19 mouse cellular contexts compared by ENCODE assay signal in genomic region chr1:132928907-132929250, GRCm38 (mm10). TPM values are rescaled to one million over a fixed set of nuclear protein-coding genes. Genes with fewer than 3 reads are reported as not detected.
A peak's percentile ranks its signal among the peaks of the same experiment; 100 is the strongest.
DNase-seq lines count a peak whose midpoint lies in the region; ATAC-seq and TF ChIP-seq lines count a peak whose summit lies in the region.
"Had no signal": no experiment of that assay in that cellular context is flagged by ENCODE, and none has a peak within 500 bp of the region (broad histone marks: within the 10 kb centered on the region; RNA-seq: fewer than 3 reads in every experiment).

No protein-coding gene starts in this region.

- 67% methylated on average over 3 of the region's 3 CpGs for WGBS in forebrain, embryonic 12.5 days
- WGBS in forebrain, postnatal 0 days: 60% methylated on average over 3 of the region's 3 CpGs
- WGBS in hindbrain, embryonic 11.5 days: 64% methylated on average over 3 of the region's 3 CpGs
- 66% methylated on average over 3 of the region's 3 CpGs for WGBS in midbrain, embryonic 14.5 days

- no peaks in the 10 kb centered on the region for H3K27me3 ChIP-seq in forebrain, embryonic 12.5 days
- H3K27me3 ChIP-seq in forebrain, postnatal 0 days (ENCODE audit: insufficient read depth, low read length): no peaks in the 10 kb centered on the region
- H3K27me3 ChIP-seq in E14TG2a.4 (ENCODE audit: insufficient read depth, low read length): peaks cover 54% of the 10 kb centered on the region
- no peaks in the 10 kb centered on the region for H3K27me3 ChIP-seq in hindbrain, embryonic 11.5 days (ENCODE audit: control insufficient read depth, insufficient read depth, low read length)
- H3K27me3 ChIP-seq in midbrain, embryonic 14.5 days (ENCODE audit: control insufficient read depth, insufficient read depth, low read length): no peaks in the 10 kb centered on the region
- H3K27me3 ChIP-seq: heart, embryonic 12.5 days; limb, embryonic 15.5 days had no signal

- DNase-seq in forebrain, postnatal 0 days: no peak
- no peak for DNase-seq in hindbrain, embryonic 11.5 days (ENCODE audit: low spot score)
- DNase-seq in midbrain, embryonic 14.5 days: no peak
- no peak for DNase-seq in right cerebral cortex, postnatal 4 days
- no peak for DNase-seq in lung, adult 18-20 months
- DNase-seq: cerebellum, postnatal 25 days; gastrocnemius, postnatal 10 days; kidney, adult 9 months; liver, postnatal 0 days; thymus, adult 18-20 months had no signal

- no peak for TF ChIP-seq CTCF in forebrain, postnatal 0 days (IDR thresholded peaks at IDR 0.05; ENCODE audit: low read depth)
- no peak for TF ChIP-seq CTCF in E14TG2a.4 (conservative IDR thresholded peaks at IDR 0.05; ENCODE audit: low read length)

- no peak for ATAC-seq in forebrain, embryonic 12.5 days (ENCODE audit: low FRiP score)
- ATAC-seq in forebrain, postnatal 0 days: no peak
- ATAC-seq in hindbrain, embryonic 11.5 days (ENCODE audit: low FRiP score): no peak
- ATAC-seq in midbrain, embryonic 14.5 days (ENCODE audit: low FRiP score, low TSS enrichment): no peak
- no peak for ATAC-seq in erythroblast, adult 5-6 weeks (replicated peaks; ENCODE audit: low FRiP score, poor library complexity, severe bottlenecking)
- ATAC-seq: liver, postnatal 0 days had no signal

- H3K4me2 ChIP-seq in forebrain, embryonic 12.5 days: no peak overlapping the region
- no peak overlapping the region for H3K4me2 ChIP-seq in forebrain, postnatal 0 days (ENCODE audit: low read depth)
- no peak overlapping the region for H3K4me2 ChIP-seq in hindbrain, embryonic 11.5 days (replicated peaks; ENCODE audit: low read depth, low read length)
- no peak overlapping the region for H3K4me2 ChIP-seq in midbrain, embryonic 14.5 days (ENCODE audit: low read length)
- H3K4me2 ChIP-seq: heart, embryonic 12.5 days; limb, embryonic 15.5 days had no signal

- H3K4me3 ChIP-seq in forebrain, embryonic 12.5 days (replicated peaks): no peak overlapping the region
- no peak overlapping the region for H3K4me3 ChIP-seq in forebrain, postnatal 0 days (ENCODE audit: low read depth, low read length)
- peak overlapping the region; percentile 59 for H3K4me3 ChIP-seq in E14TG2a.4 (replicated peaks; ENCODE audit: low read length)
- no peak overlapping the region for H3K4me3 ChIP-seq in hindbrain, embryonic 11.5 days (ENCODE audit: low read depth, low read length)
- no peak overlapping the region for H3K4me3 ChIP-seq in midbrain, embryonic 14.5 days (replicated peaks; ENCODE audit: low read depth, low read length)
- H3K4me3 ChIP-seq: heart, embryonic 12.5 days; left cerebral cortex, adult 2 months; limb, embryonic 15.5 days; myocyte had no signal

- H3K27ac ChIP-seq in forebrain, embryonic 12.5 days: 0 out of 2 replicates have a peak overlapping the region, but pooled peaks have one; percentile 5
- no peak overlapping the region for H3K27ac ChIP-seq in forebrain, postnatal 0 days (ENCODE audit: low read depth, low read length)
- H3K27ac ChIP-seq in hindbrain, embryonic 11.5 days (ENCODE audit: low read depth, low read length): peak overlapping the region; percentile 51; the same call in 1 of the 2 replicates
- peak overlapping the region; percentile 77 for H3K27ac ChIP-seq in midbrain, embryonic 14.5 days (replicated peaks; ENCODE audit: low read depth, low read length)
- H3K27ac ChIP-seq: left cerebral cortex, adult 2 months; limb, embryonic 15.5 days had no signal

- H3K36me3 ChIP-seq in forebrain, embryonic 12.5 days (replicated peaks): no peaks in the 10 kb centered on the region
- 0 out of 2 replicates have a peak, but pooled peaks cover 7% of the 10 kb centered on the region for H3K36me3 ChIP-seq in forebrain, postnatal 0 days (ENCODE audit: insufficient read depth)
- no peaks in the 10 kb centered on the region; the same call in 1 of the 2 replicates for H3K36me3 ChIP-seq in E14TG2a.4 (ENCODE audit: insufficient read depth, low read length)
- no peaks in the 10 kb centered on the region for H3K36me3 ChIP-seq in hindbrain, embryonic 11.5 days (ENCODE audit: control insufficient read depth, insufficient read depth, low read length)
- no peaks in the 10 kb centered on the region for H3K36me3 ChIP-seq in midbrain, embryonic 14.5 days (ENCODE audit: control insufficient read depth, insufficient read depth, low read length)
- H3K36me3 ChIP-seq: heart, embryonic 12.5 days; limb, embryonic 15.5 days had no signal

- no peaks in the 10 kb centered on the region for H3K9me3 ChIP-seq in forebrain, embryonic 12.5 days
- no peaks in the 10 kb centered on the region for H3K9me3 ChIP-seq in forebrain, postnatal 0 days (ENCODE audit: low read length)
- peaks cover 11% of the 10 kb centered on the region for H3K9me3 ChIP-seq in E14TG2a.4 (ENCODE audit: low read length)
- H3K9me3 ChIP-seq in hindbrain, embryonic 11.5 days (ENCODE audit: control insufficient read depth, low read length): no peaks in the 10 kb centered on the region
- H3K9me3 ChIP-seq in midbrain, embryonic 14.5 days (ENCODE audit: control insufficient read depth, low read length): no peaks in the 10 kb centered on the region
- H3K9me3 ChIP-seq: heart, embryonic 12.5 days; limb, embryonic 15.5 days had no signal

- no peak overlapping the region for H3K9ac ChIP-seq in forebrain, embryonic 12.5 days
- H3K9ac ChIP-seq in forebrain, postnatal 0 days: no peak overlapping the region
- H3K9ac ChIP-seq in hindbrain, embryonic 11.5 days (ENCODE audit: low read depth, low read length): no peak overlapping the region
- no peak overlapping the region; the same call in 1 of the 2 replicates for H3K9ac ChIP-seq in midbrain, embryonic 14.5 days (replicated peaks; ENCODE audit: low read length)
- H3K9ac ChIP-seq: heart, embryonic 12.5 days; limb, embryonic 15.5 days; liver, postnatal 0 days had no signal

- H3K4me1 ChIP-seq in forebrain, embryonic 12.5 days: peaks cover 7% of the 10 kb centered on the region; the same call in 1 of the 2 replicates
- H3K4me1 ChIP-seq in forebrain, postnatal 0 days (ENCODE audit: insufficient read depth): no peaks in the 10 kb centered on the region
- peaks cover 9% of the 10 kb centered on the region for H3K4me1 ChIP-seq in E14TG2a.4 (replicated peaks; ENCODE audit: low read depth, low read length)
- no peaks in the 10 kb centered on the region for H3K4me1 ChIP-seq in hindbrain, embryonic 11.5 days (replicated peaks; ENCODE audit: control insufficient read depth, insufficient read depth, low read length)
- H3K4me1 ChIP-seq in midbrain, embryonic 14.5 days (ENCODE audit: control insufficient read depth, insufficient read depth, low read length): peaks cover 9% of the 10 kb centered on the region; the same call in 1 of the 2 replicates

RNA-seq across cellular contexts. Expression of gene Lrrn2, which starts 48.8 kb away (rescaled TPM):
- 17.9 and 19.8 TPM in 2 replicates for polyA plus RNA-seq in forebrain, embryonic 12.5 days (2016; fragmentation: Nextera tagmentation; extraction: Ambion mirVana)
- total RNA-seq in forebrain, postnatal 0 days (2014; rRNA removed): 31.6 and 44.6 TPM in 2 replicates
- polyA plus RNA-seq in forebrain, postnatal 0 days (2015; fragmentation: Nextera tagmentation; extraction: Ambion mirVana): 76.8 and 90.9 TPM in 2 replicates
- 6.2 and 7.2 TPM in 2 replicates for polyA plus RNA-seq in hindbrain, embryonic 11.5 days (2014; fragmentation: Nextera tagmentation; extraction: Ambion mirVana)
- 36.5 and 37.0 TPM in 2 replicates for polyA plus RNA-seq in midbrain, embryonic 14.5 days (2014; fragmentation: Nextera tagmentation; extraction: Ambion mirVana)
- not detected in 2 replicates for total RNA-seq in erythroblast, adult 5-6 weeks (2015; ENCODE audit: low replicate concordance)
- not detected in 2 replicates for total RNA-seq in erythroblast, adult 5-6 weeks (2017; ENCODE audit: low replicate concordance)
- total RNA-seq: hematopoietic stem cell, adult 5-6 weeks; megakaryocyte progenitor cell, adult 5-6 weeks had no signal
- polyA plus RNA-seq: liver, postnatal 0 days had no signal
